Mouse (Mus musculus) forebrain, embryonic 11.5 days (tissue): ENCODE measurements at regions not wholly inside any gene's neighbourhood (a gene's known extent, or its start where the extent isn't known, plus 50 kb on each side); places are given as distances from the start of the nearest gene placed in this dataset.

Experiments
- ATAC-seq: fragments of 200-750 bp; cut with Nextera tagmentation; replicated peaks from 2 replicates; pipeline ENCODE4 v1.8.0; 2017; ENCODE audit warnings: moderate TSS enrichment; ENCODE audit not compliant: low FRiP score
- DNase-seq: peaks from one replicate; pipeline ENCODE4 v3.0.0-alpha.2; 2017; ENCODE audit warnings: low spot score
- H3K27ac ChIP-seq: fragments of 300-500 bp; sonication (generic); 2 replicates; pipeline ENCODE4 v1.5.1; 2014; ENCODE audit warnings: low read depth, low read length
- H3K27me3 ChIP-seq: fragments of 300-500 bp; sonication (generic); 2 replicates; pipeline ENCODE4 v1.6.1; 2014; ENCODE audit warnings: mild to moderate bottlenecking, low read length, mixed read lengths; ENCODE audit not compliant: control insufficient read depth, insufficient read depth
- H3K36me3 ChIP-seq: fragments of 300-500 bp; sonication (generic); 2 replicates; pipeline ENCODE4 v1.6.1; 2014; ENCODE audit warnings: mild to moderate bottlenecking, low read length, moderate library complexity, mixed read lengths; ENCODE audit not compliant: control insufficient read depth, insufficient read depth
- H3K4me1 ChIP-seq: fragments of 300-500 bp; sonication (generic); replicated peaks from 2 replicates; pipeline ENCODE4 v1.6.1; 2014; ENCODE audit warnings: low read length, mixed read lengths; ENCODE audit not compliant: control insufficient read depth, insufficient read depth
- H3K4me2 ChIP-seq: fragments of 300-500 bp; sonication (generic); 2 replicates; pipeline ENCODE4 v1.6.1; 2014; ENCODE audit warnings: low read depth, mild to moderate bottlenecking, low read length, moderate library complexity, mixed read lengths; ENCODE audit not compliant: severe bottlenecking
- H3K4me3 ChIP-seq: fragments of 300-500 bp; sonication (generic); 2 replicates; pipeline ENCODE4 v1.5.1; 2014; ENCODE audit warnings: low read depth, low read length
- H3K9ac ChIP-seq: fragments of 300-500 bp; sonication (generic); 2 replicates; pipeline ENCODE4 v1.6.1; 2014; ENCODE audit warnings: low read length
- H3K9me3 ChIP-seq: fragments of 300-500 bp; sonication (generic); 2 replicates; pipeline ENCODE4 v1.6.1; 2016; ENCODE audit warnings: low read length, mixed read lengths; ENCODE audit not compliant: control insufficient read depth
- WGBS: fragments of 180-500 bp; shearing (Covaris S2); extraction: QIAGEN DNeasy Blood & Tissue Kit; methylation state at CpG from one replicate; pipeline ENCODE4 v1.1.7; 2014; 5-methylcytosine and 5-hydroxymethylcytosine counted together

GRCm38 (mm10) chr6:52439204-52439603 lies 125.9 kb downstream of the Evx1 start:
- H3K27ac ChIP-seq, result no peak overlapping the region
- H3K9ac ChIP-seq, result no peak overlapping the region
- WGBS, result 87% methylated on average over 7 of the region's 7 CpGs
- H3K27me3 ChIP-seq, result no peaks in the 10 kb centered on the region
- no peak overlapping the region for H3K4me2 ChIP-seq
- H3K9me3 ChIP-seq, result no peaks in the 10 kb centered on the region
- H3K4me1 ChIP-seq, result peaks cover 4% of the 10 kb centered on the region; the same call in 1 of the 2 replicates
- no peak for ATAC-seq
- DNase-seq, result no peak
- no peak overlapping the region for H3K4me3 ChIP-seq
- H3K36me3 ChIP-seq, result no peaks in the 10 kb centered on the region

DNA sequence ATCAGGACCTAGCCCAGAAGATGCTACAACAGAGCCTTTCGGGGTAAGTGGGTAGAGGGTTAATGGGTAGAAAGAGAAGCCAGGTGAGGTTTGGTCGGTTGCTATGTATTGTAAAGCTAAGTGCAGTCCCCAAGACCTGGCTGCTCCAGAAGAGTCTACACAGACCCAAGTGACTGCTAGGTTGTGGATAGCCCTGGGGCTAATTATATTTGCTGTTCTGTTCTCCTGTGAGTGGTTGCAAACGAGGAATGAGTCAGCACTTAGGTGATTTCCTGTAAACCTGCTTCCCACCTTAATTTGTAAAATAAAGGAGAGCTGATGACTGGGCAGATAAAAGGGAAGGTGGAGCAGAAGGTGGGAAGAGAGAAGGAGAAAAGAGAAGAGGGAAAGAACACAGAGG lies 126.9 kb downstream of the Evx1 start:
- Histone ChIP-seq H3K36me3 (no peaks in the 10 kb centered on the region), H3K4me2 (no peak overlapping the region), H3K9me3 (no peaks in the 10 kb centered on the region), H3K27ac (no peak overlapping the region), H3K4me1 (peaks cover 4% of the 10 kb centered on the region; the same call in 1 of the 2 replicates), H3K4me3 (no peak overlapping the region), H3K9ac (no peak overlapping the region), H3K27me3 (no peaks in the 10 kb centered on the region)
- DNase-seq (no peak), ATAC-seq (no peak)
- WGBS, result 67% methylated on average over 3 of the region's 3 CpGs

- DNase-seq, result peak; percentile 53
- no peak overlapping the region for H3K4me3 ChIP-seq
These were observed 130.1 kb downstream of the Evx1 start for GRCm38 (mm10) chr6:52443112-52443984.

DNA sequence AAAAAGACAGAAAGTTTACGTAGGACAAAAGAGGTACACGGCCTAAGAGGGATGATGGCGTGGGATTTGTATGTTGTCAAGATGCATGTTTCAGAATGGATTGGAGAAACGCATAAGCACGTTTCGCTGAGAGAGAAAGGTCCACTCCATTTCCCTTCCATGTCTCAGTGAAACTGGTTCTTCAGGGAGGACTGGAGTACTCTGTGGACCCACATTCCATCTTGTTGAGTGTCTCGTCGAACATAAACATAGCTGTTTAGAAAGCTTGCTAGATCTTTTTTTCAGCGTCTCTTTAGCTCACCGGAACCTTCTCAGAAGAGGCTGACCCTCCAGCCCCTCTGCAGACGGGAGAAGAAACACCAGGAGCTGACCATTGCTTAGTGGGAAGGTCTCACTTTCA lies 145.5 kb downstream of the Evx1 start:
- Histone ChIP-seq H3K27me3 (no peaks in the 10 kb centered on the region), H3K4me2 (no peak overlapping the region), H3K4me3 (no peak overlapping the region), H3K9me3 (no peaks in the 10 kb centered on the region), H3K4me1 (no peaks in the 10 kb centered on the region), H3K9ac (no peak overlapping the region), H3K36me3 (no peaks in the 10 kb centered on the region), H3K27ac (no peak overlapping the region)
- WGBS, result 91% methylated on average over 11 of the region's 11 CpGs
- no peak for ATAC-seq
- no peak for DNase-seq

More at GRCm38 (mm10) chr6:52443112-52443984, 130.1 kb downstream of the Evx1 start:
- Histone ChIP-seq H3K4me1 (peaks cover 4% of the 10 kb centered on the region; the same call in 1 of the 2 replicates), H3K4me2 (peak overlapping the region; percentile 18; the same call in 1 of the 2 replicates), H3K36me3 (no peaks in the 10 kb centered on the region), H3K27me3 (0 out of 2 replicates have a peak, but pooled peaks cover 2% of the 10 kb centered on the region), H3K9ac (no peak overlapping the region), H3K27ac (no peak overlapping the region), H3K9me3 (no peaks in the 10 kb centered on the region)
- no peak for ATAC-seq
- 34% methylated on average over 24 of the region's 24 CpGs for WGBS

- Histone ChIP-seq H3K9ac (no peak overlapping the region), H3K27ac (no peak overlapping the region), H3K4me2 (no peak overlapping the region), H3K4me3 (no peak overlapping the region), H3K36me3 (no peaks in the 10 kb centered on the region), H3K9me3 (no peaks in the 10 kb centered on the region), H3K4me1 (no peaks in the 10 kb centered on the region), H3K27me3 (no peaks in the 10 kb centered on the region)
- peak; percentile 28 for DNase-seq
- no peak for ATAC-seq
- WGBS, result 84% methylated on average over 2 of the region's 2 CpGs
These were observed 147.9 kb downstream of the Evx1 start for GRCm38 (mm10) chr6:52461186-52461585.

DNA sequence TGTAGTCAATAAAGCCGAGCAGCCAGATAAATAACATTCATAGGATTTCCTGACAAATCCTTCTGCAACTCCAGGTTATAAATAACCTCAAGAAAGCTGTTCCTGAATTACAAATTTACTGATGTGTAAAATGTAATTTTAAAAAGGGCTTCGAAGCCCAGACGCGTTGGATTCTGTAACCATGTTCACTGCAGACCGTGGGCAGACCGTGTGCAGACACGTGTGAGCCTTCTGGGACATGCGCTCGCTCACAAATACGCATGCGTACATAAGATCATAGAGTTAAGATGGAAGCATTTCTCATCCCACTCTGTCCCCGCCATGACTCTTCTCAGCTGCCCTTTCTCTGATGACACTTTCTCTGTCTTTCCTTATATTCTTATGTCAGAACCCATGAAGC lies 150.1 kb downstream of the Evx1 start:
- ATAC-seq (no peak), DNase-seq (peak; percentile 21)
- no peak overlapping the region for H3K4me2 ChIP-seq
- WGBS, result 97% methylated on average over 12 of the region's 12 CpGs
- H3K9ac ChIP-seq, result no peak overlapping the region
- H3K9me3 ChIP-seq, result no peaks in the 10 kb centered on the region
- no peaks in the 10 kb centered on the region for H3K4me1 ChIP-seq
- H3K27me3 ChIP-seq, result no peaks in the 10 kb centered on the region
- H3K36me3 ChIP-seq, result no peaks in the 10 kb centered on the region
- no peak overlapping the region for H3K4me3 ChIP-seq
- H3K27ac ChIP-seq, result no peak overlapping the region

- ATAC-seq, result no peak
- H3K27ac ChIP-seq, result no peak overlapping the region
- no peaks in the 10 kb centered on the region for H3K9me3 ChIP-seq
- peak; percentile 15 for DNase-seq
- no peak overlapping the region for H3K4me3 ChIP-seq
- WGBS, result 81% methylated on average over 3 of the region's 3 CpGs
- no peak overlapping the region for H3K9ac ChIP-seq
- H3K4me1 ChIP-seq, result no peaks in the 10 kb centered on the region
- no peaks in the 10 kb centered on the region for H3K36me3 ChIP-seq
- no peaks in the 10 kb centered on the region for H3K27me3 ChIP-seq
- no peak overlapping the region for H3K4me2 ChIP-seq
These were observed 151.3 kb downstream of the Evx1 start for GRCm38 (mm10) chr6:52464571-52464970.

GRCm38 (mm10) chr6:52465834-52466525 lies 152.7 kb downstream of the Evx1 start:
- peak; percentile 8 for DNase-seq
- H3K4me2 ChIP-seq, result no peak overlapping the region
- H3K4me3 ChIP-seq, result no peak overlapping the region
- no peak overlapping the region for H3K9ac ChIP-seq
- H3K27ac ChIP-seq, result no peak overlapping the region
- H3K9me3 ChIP-seq, result no peaks in the 10 kb centered on the region
- ATAC-seq, result no peak
- WGBS, result 84% methylated on average over 9 of the region's 9 CpGs
- no peaks in the 10 kb centered on the region for H3K4me1 ChIP-seq
- H3K36me3 ChIP-seq, result no peaks in the 10 kb centered on the region
- H3K27me3 ChIP-seq, result no peaks in the 10 kb centered on the region
